Mouse (Mus musculus) olfactory bulb, adult 2 months (tissue): ENCODE results near the gene Isca2.

Source experiments
- CTCF ChIP-seq: fragments of 200-500 bp; IDR thresholded peaks from 2 replicates; pipeline ENCODE4 v1.5.1; 2012; ENCODE audit warnings: low read depth, mild to moderate bottlenecking, low read length, moderate library complexity; ENCODE audit not compliant: insufficient read depth
- POLR2A ChIP-seq: fragments of 200-500 bp; IDR thresholded peaks from 2 replicates; pipeline ENCODE4 v1.6.1; 2012; ENCODE audit warnings: mild to moderate bottlenecking, low read depth, low read length, moderate library complexity; ENCODE audit not compliant: insufficient read depth

DNA sequence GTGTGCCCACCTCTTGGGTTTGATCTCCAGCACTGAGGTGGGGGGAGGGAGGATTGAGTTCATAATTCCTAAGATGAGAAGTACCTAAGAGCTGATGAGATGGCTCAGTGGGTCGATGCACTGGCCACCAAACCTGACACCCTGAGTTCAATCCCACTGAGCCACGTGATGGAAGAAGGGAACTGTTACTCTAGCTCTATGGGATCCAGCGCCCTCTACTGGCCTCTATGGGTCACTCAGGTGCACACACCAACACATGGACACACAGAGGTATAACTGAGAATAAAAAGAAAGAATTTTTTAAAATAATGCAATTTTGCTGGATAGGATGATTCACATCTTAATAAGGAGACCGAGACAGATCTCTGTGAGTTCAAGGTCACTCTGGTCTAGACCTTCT, 45.4 kb downstream of the Isca2 start:
- TF ChIP-seq POLR2A (no peak), CTCF (no peak)
